Mouse (Mus musculus): ENCODE measurements around the gene Nptxr.

- TF ChIP-seq POLR2A (IDR thresholded peaks at IDR 0.05; ENCODE audit: insufficient read depth, low read depth, low read length): no peak
- no peak for TF ChIP-seq CTCF (IDR thresholded peaks at IDR 0.05; ENCODE audit: insufficient read depth, low read depth, low read length)
Observed at GRCm38 (mm10) chr15:79777749-79778148, 26.8 kb downstream of the Nptxr start, which contains the start of gene Dnal4.

Measured in olfactory bulb, adult 2 months (tissue).